Mouse (Mus musculus): ENCODE measurements at regions not wholly inside any gene's neighbourhood (a gene's known extent, or its start where the extent isn't known, plus 50 kb on each side); places are given as distances from the start of the nearest gene placed in this dataset.
"Not testable (repeated sequence)": the region's sequence is repeated elsewhere in the genome, so short reads cannot be mapped to it uniquely, and the experiment has no call there.

DNA sequence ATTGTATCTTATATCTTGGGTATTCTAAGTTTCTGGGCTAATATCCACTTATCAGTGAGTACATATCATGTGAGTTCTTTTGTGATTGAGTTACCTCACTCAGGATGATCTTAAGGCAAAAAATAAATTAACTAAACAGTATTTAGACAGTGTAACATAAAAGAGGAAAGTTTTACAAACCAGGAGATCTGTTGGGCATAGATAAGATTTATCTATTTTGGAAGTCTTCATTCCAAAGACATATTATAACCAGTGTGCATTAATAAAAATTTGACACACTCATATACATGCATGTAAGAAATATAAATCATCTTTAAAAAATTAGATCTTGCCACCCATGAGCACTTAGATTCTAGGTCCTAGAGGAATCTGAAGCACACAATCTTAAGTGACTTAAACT lies 343.9 kb upstream of the Fam174a start:
- no peak for ATAC-seq (ENCODE audit: low TSS enrichment)

DNA sequence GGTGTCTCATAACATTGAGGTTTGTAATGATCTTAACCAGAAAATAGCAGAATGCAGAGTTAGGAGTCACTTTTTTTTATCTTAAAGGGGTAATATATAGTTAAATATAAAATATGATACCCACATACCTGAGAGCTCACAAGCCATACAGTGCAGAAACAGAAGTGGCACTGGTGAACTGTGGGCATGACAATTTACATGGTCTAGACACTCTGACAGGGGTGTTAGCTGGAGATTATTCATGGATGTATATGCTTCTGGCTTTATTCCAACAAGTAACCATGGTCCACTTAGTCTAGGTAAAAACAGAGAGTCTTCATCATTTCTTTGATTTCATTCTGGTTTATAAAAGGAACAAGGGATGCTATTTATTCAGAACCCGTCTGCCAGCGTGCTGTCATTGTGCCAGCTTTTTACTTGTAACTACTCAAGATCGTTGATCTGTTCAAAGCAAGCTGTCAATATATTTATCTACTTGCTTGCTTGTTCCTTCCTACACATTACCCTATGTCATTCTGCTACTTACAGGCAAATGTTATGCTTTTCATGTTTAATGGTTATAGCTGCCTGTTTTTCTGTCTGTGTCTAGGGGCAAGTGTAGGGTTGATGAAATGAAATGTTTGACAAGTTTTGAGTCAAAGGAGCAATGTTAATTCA lies 343.2 kb upstream of the Fam174a start:
- no peak for ATAC-seq (ENCODE audit: low TSS enrichment)

DNA sequence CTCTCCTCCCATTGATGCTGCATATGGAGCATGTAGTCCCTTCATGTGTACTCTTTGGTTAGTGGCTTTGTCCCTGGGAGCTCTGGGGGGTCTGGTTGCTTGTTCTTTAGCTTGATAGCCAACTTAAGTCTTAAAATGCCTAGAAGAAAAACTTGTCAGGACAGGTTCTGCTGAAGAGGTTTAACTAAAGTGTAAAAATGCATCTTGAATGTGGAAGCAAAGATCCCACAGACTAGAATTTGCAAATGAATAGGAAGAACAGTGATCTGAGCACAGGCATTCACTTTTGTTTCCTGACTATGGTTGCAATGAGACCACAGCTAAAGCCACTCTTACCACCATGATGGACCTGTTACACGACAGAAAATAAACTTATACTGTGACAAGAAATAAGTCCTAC lies 320.1 kb upstream of the Fam174a start:
- no peak for ATAC-seq (ENCODE audit: low TSS enrichment)

DNA sequence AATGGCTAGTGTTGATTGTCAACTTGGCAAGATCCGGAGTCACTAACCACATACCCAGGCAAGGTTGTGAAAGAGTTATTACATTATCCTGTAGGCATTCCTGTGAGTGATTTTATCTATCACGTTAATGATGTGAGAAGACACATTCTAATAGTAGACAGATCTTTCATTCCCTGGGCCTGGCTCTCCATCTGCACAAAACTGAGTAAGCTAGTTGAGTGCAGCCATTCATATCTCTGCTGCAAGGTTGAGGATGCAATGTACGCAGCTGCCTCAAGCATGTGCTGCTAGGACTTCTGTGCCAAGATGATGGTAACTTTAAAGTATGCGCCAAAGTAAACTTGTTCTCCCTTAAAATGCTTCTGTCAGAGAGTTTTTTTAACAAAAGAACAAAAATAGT lies 309.5 kb upstream of the Fam174a start:
- no peak for ATAC-seq (ENCODE audit: low TSS enrichment)

DNA sequence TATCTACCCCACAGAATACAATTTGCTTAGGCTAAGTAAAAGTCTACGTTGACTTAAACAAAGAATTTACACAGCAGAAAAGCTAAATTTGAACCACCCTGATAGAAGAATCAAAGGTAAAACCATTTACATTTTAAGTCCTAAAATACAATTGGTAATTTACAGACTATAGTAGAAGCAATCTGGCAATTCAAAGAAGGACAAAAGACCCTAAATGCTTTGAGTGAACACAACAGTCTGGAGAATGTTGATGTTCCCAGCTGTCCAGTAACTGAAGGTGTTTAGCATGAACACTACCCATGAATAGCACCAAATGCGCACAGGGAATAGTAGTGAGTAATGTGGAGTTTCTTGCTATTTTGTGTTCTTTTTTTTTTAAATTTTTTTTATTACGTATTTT lies 282.8 kb upstream of the Fam174a start:
- ATAC-seq (ENCODE audit: low TSS enrichment) = no peak

DNA sequence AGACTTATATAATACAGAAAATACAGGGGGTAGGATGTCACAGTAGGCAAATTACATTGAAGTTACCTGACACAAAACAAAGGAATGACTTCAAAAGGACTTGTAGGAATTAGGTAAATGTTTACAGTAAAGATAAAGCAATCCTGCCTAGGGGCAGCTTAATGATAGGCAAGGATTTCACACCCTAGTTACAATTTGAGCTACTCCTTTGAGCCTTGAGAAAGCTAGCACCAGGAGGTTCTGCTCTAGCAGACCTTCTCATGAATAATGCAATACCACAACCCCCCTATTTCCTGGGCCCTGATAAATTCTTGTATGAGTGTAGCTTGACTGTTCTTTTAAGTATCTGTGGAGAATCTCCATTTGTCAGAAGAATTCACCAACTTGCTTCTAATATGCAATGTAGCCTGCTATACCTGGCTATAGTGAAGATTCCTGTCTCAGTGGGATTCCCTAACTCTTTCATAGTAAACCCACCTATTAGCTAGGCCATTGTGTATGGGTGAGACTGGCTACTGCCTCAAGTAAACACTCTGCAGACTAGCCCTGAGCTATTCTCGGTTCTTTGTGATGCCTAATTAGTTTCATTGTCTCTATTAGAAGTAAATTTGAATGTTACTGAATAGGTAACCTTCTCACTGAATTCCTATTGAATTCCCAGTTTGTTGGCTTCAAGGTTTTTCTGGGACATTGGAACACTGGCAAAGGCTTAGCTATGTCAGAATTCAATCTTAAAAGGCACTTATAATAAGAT lies 279.6 kb upstream of the Fam174a start:
- not testable (repeated sequence) for ATAC-seq (ENCODE audit: low TSS enrichment)

DNA sequence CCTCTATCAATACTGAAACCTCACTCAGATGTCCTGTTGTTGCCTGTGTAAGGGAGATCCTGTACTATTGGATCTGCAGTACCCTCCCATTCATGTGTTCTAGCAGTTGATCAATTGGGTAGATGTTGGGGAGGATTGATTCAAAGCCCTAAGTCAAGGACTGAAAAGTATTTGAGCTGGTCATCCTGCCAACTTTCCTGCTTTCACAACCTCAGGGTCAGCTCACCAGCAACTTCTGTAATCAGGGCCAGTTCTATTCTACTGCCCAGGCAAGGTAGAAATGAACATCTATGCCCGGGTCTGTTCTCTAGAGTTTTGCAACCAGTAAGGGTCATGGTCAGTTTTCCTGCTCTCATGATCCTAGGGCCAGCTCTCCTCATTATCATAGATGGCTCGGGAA lies 275.0 kb upstream of the Fam174a start:
- no peak for ATAC-seq (ENCODE audit: low TSS enrichment)

DNA sequence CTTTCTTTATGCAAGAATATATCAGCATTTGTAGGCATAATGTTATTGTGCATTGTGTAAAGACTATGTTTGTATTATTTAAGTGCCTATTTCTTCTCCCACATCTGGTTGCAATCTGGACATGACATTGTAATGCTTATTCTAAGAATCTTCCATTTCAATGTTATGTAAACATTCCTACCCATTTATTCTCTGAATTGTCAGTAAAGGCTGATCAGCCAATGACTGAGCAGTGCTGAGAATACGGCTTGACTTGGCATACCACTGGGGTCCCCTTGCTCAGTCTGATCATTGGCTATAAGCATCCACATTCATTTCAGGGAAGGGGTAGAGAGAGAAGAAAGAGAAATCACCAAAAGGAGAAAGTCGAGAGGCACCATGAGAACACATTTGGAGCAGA lies 273.1 kb upstream of the Fam174a start:
- ATAC-seq (ENCODE audit: low TSS enrichment) = no peak

DNA sequence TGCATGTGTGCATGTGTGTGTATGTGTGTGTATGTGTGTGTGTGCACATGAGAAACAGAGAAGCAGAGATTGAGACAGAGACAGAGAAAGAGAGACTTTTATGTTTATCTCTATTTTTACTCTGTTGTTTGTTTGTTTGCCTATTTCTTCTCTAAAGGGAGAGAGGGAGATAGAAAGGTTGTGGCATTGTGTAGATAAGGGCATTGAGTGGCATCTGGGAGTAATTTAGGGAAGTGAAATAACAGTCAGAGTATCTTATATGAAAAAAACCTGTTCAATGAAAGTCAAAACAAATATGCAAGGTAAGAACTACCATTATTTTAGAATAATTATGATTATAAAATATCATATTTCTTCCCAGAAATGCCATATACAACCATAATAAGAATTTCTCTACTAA lies 270.1 kb upstream of the Fam174a start:
- ATAC-seq (ENCODE audit: low TSS enrichment) = no peak

DNA sequence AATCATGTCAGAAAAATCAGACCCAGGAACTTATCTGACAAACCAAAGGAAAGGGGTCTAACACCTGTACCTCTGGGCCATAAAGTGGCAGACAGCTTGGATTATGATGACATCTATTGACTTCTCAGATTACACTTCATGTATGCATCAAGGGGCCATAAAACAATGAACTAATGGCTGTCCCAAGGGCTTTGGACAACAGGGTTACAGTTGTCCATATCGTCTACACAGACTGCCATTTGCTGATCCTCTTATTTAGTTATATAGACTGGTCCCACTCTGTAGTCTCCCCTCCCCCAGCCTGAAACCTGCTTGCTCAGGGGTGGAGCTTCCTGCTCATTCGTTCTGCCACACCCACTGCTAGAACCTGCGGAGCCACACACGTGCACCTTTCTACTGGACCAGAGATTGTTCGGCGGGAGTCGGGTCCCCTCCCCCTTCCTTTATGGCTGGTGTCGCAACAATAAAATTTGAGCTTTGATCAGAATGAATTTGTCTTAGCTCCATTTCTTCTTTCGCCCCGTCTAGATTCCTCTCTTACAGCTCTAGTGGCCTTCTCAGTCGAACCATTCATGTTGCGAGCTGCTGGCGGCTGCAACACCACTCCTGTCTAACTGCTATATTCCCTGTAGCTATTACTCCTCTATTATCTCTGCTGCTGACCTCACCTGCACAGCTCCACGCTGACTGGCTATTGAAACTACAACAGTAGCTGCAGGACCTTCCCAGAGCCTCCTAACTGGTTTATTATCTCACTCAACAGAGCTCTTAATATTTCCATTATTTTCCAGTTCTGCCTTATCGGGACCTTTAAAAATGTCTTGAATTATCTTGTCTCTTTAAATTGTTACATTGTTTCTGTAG lies 248.9 kb upstream of the Fam174a start:
- ATAC-seq (ENCODE audit: low TSS enrichment) = no peak

DNA sequence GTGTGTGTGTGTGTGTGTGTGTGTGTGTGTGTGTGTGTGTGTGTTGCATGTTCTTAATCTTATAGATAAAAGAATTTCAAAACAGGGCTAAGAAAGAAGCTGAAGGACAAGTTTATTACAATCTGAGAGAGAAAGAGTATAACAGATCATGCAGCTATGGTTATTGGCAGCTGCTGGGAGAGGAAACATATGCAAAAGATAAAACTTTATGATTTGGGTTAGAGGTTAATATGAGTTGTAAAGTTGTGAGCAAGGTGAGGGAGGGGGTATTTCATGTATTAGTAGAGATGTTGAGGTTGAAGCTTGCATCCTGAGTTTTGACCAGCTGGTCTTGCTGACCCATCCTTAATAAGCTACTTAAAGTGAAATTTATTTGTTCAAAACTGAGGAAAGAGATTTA lies 247.8 kb upstream of the Fam174a start:
- no peak for ATAC-seq (ENCODE audit: low TSS enrichment)

DNA sequence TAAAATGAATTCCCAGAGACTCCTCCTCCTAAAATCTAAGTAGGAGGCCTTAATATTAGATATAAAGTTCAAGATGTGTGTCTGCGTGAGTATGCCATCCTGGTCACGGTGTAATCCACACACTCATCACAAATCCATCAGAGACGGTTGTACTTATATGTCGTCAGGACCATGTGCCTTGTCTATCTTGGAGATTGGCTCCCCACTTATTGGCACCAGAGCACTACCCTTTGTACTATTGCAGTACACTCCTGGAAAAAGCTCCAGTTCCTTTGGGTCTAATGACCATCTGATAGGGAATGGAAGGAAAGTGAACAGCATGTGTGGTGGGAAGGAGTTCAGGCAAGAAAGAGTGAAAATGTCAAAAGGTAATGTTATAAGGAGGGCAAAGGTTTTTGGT lies 247.4 kb upstream of the Fam174a start:
- ATAC-seq (ENCODE audit: low TSS enrichment) = no peak

DNA sequence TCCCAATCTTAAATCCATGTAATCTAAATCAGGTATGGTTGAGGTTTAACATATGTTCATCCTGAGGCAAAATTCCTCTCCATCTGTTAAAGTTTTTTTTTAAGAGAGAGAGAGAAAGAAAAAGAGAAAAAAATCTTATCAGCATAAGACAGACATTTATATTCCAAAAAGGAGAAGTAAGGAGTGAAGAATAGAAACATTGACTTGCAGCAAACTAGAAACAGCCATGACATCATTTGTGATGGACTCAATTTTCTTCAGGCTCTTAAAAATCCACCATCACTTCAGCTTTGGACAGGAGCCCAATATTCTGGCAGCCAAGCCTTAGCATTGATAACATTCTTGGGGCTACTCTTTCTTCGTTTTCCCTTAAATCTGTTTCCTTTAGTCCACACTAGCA lies 238.3 kb upstream of the Fam174a start:
- no peak; the same call in 1 of the 2 replicates for ATAC-seq (ENCODE audit: low TSS enrichment)

DNA sequence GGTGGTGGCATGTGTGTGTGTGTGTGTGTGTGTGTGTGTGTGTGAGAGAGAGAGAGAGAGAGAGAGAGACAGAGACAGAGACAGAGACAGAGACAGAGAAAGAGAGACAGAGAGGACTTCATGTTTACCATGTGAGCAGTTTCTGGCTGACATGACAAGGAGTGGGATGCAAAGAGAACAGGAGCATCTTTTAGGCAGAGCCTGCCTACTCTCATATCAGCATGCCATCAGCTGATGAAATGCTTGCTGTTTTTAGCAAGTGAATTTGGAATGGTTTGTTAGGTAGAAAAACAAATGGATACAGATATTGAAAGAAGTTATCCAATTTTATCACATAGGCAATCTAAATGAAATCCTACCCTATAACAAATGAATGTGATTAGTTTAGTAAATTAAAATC lies 203.5 kb upstream of the Fam174a start:
- ATAC-seq (ENCODE audit: low TSS enrichment) = peak; percentile 67

DNA sequence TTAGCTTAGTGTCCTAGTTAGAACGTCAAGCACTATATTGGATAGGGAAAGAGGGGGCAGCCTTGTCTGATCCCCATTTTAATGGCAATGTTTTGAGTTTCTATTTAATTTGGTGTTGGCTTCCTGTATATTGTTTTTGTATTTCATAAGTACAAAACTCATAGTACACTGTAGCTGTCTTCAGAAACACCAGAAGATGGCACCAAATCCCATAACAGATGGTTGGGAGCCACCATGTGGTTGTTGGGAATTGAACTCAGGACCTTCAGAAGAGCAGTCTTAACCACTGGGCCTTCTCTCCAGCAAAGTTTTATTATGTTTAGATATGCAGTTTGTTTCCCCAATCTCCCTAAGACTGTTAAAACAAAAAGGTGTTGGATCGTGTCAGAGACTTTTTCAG lies 199.9 kb upstream of the Fam174a start:
- ATAC-seq (ENCODE audit: low TSS enrichment) = no peak

DNA sequence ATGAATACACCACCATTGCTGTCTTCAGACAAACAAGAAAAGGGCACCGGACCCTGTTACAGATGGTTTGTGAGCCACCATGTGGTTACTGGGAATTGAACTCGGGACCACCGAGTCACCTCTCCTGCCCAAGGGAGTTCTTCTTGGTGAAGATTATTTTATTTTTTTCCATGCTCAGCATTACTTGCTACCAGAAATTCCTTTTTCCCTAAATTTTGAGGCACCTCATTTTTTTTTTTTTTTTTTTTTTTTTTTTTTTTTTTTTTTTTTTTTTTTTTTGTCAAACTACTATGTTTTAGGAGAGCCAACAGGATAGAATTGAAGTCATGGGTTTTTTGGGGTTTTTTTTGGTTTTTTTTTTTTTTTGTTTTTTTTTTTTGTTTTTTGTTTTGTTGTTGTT lies 165.9 kb upstream of the Fam174a start:
- no peak for ATAC-seq (ENCODE audit: low TSS enrichment)

DNA sequence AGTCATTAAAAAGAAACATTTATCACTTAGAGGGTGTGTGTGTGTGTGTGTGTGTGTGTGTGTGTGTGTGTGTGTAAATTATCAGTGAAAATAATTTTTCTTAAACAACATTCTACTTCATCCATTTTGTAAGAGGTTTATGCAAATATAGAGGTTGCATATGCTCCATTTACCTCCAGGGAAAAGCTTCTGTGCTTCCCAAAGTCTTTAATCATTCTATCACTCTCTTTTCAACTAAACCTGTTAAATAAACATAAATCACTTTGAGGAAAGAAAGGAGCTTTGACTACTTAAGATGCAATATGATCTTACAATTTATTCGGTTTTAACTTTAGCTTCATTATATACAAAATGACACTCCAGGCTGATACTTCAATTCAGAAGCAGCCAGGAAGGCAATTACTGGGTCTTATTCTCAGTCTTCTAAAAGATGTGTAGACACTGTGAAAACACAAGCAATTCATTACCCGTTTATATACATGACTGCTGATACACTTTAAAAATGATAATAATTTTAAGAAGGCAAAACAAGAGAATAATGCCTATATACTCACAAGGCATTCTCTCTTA lies 139.3 kb upstream of the Fam174a start:
- no peak for ATAC-seq (ENCODE audit: low TSS enrichment)

DNA sequence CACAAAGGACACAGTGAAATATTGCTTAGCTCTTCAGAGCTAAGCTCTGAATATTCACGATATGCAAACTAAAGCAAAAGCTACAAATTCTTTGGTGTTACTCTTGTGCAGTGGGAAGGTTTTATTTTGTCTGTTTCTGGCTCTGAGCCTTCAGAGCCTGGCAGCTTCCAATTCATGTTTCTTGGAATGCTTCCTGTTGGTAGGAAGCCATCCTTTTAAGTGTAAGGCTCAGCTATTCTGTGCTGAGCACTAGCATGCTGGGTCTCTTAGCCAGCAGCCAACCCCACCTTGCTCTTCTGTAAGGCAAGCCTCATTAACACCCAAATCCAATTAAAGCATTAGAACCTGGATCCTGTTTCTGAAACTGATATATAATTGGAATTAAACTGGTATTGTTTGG lies 94.5 kb upstream of the Fam174a start:
- peak; percentile 98 for ATAC-seq (ENCODE audit: low TSS enrichment)

DNA sequence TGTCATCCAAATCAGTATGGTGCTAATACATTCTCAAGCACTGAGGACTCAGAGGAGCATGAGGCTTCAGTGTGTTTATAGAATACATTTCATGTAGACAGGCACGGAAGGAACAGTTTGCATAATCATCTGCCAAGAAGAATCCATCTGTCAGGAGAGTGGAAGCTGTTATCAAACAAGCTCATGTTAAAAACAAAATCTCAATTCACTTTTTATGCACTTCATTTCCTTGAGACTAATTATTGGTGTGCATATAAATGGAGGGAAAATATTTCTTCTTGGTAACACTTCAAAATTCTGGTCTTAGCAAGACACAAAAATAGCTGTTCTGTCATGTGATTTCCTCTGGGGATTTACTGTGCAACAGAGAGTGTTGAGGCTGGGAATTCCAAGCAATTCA lies 90.1 kb upstream of the Fam174a start:
- peak; percentile 88 for ATAC-seq (ENCODE audit: low TSS enrichment)

DNA sequence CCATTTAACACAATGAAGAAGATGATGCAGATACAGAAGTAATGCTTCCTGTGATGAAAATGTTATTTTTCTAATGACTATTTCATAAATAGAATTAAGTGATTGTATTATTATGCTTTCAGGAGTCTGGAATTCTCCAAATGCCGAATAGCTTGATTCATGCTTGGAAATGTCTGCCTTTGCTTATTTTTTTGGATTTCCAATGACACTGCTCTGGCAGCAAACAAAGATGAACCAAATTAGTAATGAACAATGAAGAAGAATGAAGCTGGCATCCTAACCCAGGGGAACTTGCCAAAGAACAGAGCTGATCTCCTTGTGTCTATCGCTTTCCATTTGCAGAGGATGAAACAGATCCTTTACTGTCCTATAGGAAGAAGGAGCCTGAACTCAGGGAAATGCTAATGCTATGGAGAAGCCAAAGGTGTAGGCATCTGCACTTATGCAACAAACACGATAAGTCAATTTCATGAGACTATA lies 71.7 kb upstream of the Fam174a start:
- ATAC-seq (ENCODE audit: low TSS enrichment) = no peak
